Mouse (Mus musculus) ES-E14 (cell line): ENCODE data around the gene Sdsl. TPM values are rescaled to one million over a fixed set of nuclear protein-coding genes. Genes with fewer than 3 reads are reported as not detected.

Experiments
- DNase-seq: peaks from one replicate; pipeline ENCODE4 v3.0.0-alpha.2; 2013; ENCODE audit warnings: low read depth, low spot score
- H3K27ac ChIP-seq: 2 replicates; pipeline ENCODE4 v1.5.1; 2012; ENCODE audit warnings: low read depth, mild to moderate bottlenecking, low read length, moderate library complexity, mixed read lengths; ENCODE audit not compliant: poor library complexity, insufficient read depth, severe bottlenecking
- H3K36me3 ChIP-seq: 2 replicates; pipeline ENCODE4 v1.6.1; 2012; ENCODE audit warnings: mild to moderate bottlenecking, low read length, moderate library complexity, mixed read lengths; ENCODE audit not compliant: control insufficient read depth, poor library complexity, insufficient read depth, severe bottlenecking
- H3K4me1 ChIP-seq, 2 experiments: fragments of 150-350 bp in 1 of 2; sonication (generic) in 1 of 2; 2 replicates each; pipeline ENCODE4 v1.6.1; 2012; ENCODE audit warnings: low read length in 2 of 2, mild to moderate bottlenecking in 1 of 2, mixed read lengths in 1 of 2; ENCODE audit not compliant: control insufficient read depth in 2 of 2, insufficient read depth in 2 of 2, poor library complexity in 1 of 2
- H3K4me3 ChIP-seq, 2 experiments: fragments of 150-350 bp in 1 of 2; sonication (generic) in 1 of 2; 2 replicates each; pipeline ENCODE4 v1.5.1; 2012; ENCODE audit warnings: low read length in 2 of 2, low read depth in 1 of 2, mild to moderate bottlenecking in 1 of 2, mixed read lengths in 1 of 2; ENCODE audit not compliant: insufficient read depth in 1 of 2, poor library complexity in 1 of 2, severe bottlenecking in 1 of 2
- H3K9ac ChIP-seq: 2 replicates; pipeline ENCODE4 v1.6.1; 2012; ENCODE audit warnings: low read depth, mild to moderate bottlenecking, low read length, mixed read lengths; ENCODE audit not compliant: poor library complexity, insufficient read depth, severe bottlenecking
- H3K9me3 ChIP-seq: fragments of 150-350 bp; sonication (generic); 2 replicates; pipeline ENCODE4 v1.6.1; 2012; ENCODE audit warnings: low read depth, mild to moderate bottlenecking, low read length; ENCODE audit not compliant: control insufficient read depth, insufficient read depth
- CHD2 ChIP-seq: IDR thresholded peaks from 2 replicates; pipeline ENCODE4 v1.6.1; 2014; ENCODE audit warnings: mild to moderate bottlenecking, low read depth, low read length, inconsistent platforms
- HCFC1 ChIP-seq: IDR thresholded peaks from 2 replicates; pipeline ENCODE4 v1.6.1; 2012; ENCODE audit warnings: low read length, inconsistent platforms, borderline replicate concordance; ENCODE audit not compliant: insufficient read depth
- MAFK ChIP-seq: IDR thresholded peaks from 2 replicates; pipeline ENCODE4 v1.6.1; 2014; ENCODE audit warnings: mild to moderate bottlenecking, low read depth, low read length, inconsistent platforms; ENCODE audit not compliant: insufficient read depth
- ZC3H11A ChIP-seq: IDR thresholded peaks from 2 replicates; pipeline ENCODE4 v1.6.1; 2012; ENCODE audit warnings: low read depth, mild to moderate bottlenecking, inconsistent platforms, low read length, borderline replicate concordance
- ZNF384 ChIP-seq: IDR thresholded peaks from 2 replicates; pipeline ENCODE4 v1.6.1; 2012; ENCODE audit warnings: low read depth, low read length, inconsistent platforms
- in situ Hi-C, 2 experiments: fragments of 600-800 bp; cut with MboI; formaldehyde crosslinking; loops; one replicate each; pipeline ENCODE4 v1.15.1; 2025; ENCODE audit warnings: low sequenced_read_pairs in 2 of 2, inconsistent platforms in 1 of 2; ENCODE audit not compliant: unreplicated experiment in 2 of 2
- total RNA-seq: library from RNA; depleted of rRNA; stranded (reverse); fragments of 300-350 nt; gene quantifications from 2 replicates; pipeline ENCODE4 v1.2.3, GENCODE M21; 2012

The Sdsl gene
- total RNA-seq, 1 experiment = 0.67 TPM

DNA sequence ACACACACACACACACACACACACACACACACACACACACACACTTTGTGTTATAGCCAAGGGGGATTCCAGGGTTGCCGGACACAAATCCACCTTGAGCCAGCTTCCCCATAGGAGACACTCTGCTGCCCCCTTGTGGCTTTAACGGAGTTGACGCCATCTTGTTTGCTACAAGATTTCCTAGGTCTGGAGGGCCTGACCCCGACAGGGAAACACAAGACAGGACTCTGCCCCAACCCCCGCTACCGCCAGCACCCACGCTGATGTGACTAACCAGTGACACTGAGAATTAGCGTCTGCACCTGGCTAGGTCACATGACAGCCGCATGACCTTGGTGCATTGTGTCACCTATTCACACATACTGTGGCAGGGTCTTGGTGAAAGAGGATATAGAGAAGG is 15.0 kb downstream of the Sdsl start:
- no peak overlapping the region for H3K9ac ChIP-seq
- H3K36me3 ChIP-seq = no peaks in the 10 kb centered on the region
- H3K9me3 ChIP-seq = no peaks in the 10 kb centered on the region
- TF ChIP-seq MAFK (no peak), HCFC1 (0 out of 2 replicates have a peak, but pooled peaks have one; percentile 20), ZC3H11A (0 out of 2 replicates have a peak, but pooled peaks have one; percentile 1), CHD2 (no peak)
- H3K4me3 ChIP-seq = no peak overlapping the region
- in situ Hi-C loops = no loop called here
- H3K4me1 ChIP-seq = peaks cover 3 to 13% of the 10 kb centered on the region in 2 experiments; a peak in 3 of 4 replicates
- no peak overlapping the region for H3K27ac ChIP-seq
- peak; percentile 95 for DNase-seq

DNA sequence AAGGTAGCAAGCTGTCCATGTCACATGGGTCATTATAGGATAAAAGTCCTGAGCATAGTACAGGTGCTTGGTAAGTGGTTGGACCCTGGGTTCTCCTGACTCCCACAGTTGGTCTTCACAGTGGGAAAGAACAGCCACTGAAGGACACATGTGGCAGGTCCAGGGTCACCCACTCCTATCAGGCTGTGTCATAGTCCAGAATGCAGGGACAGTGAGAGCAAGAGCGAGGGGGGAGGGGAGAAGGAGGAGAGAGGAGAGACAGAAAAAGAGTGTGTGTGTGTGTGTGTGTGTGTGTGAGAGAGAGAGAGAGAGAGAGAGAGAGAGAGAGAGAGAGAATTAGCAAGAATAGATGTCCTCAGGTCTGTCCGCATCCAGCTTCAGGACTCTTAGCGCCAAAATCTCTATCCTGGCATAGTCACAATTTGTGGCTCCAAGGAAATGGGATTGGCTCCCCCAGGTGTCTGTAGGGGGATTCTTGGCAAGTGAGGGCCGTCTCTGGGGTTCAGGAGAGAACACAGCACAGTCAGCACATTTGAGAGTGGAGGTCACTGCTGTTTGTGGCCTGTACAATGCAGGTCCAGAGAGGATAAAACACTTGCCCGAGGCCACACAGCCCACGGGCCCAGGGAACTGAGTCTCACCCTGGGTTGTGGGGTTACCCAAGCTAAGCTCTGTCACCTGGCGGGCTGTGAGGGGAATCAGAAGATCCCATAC is 15.6 kb downstream of the Sdsl start:
- H3K27ac ChIP-seq = no peak overlapping the region
- no peaks in the 10 kb centered on the region for H3K9me3 ChIP-seq
- no peak for DNase-seq
- no peak for TF ChIP-seq ZC3H11A
- TF ChIP-seq MAFK = peak; percentile 57; the same call in 1 of the 2 replicates
- TF ChIP-seq ZNF384 = no peak
- no peak for TF ChIP-seq CHD2
- H3K9ac ChIP-seq = no peak overlapping the region
- H3K36me3 ChIP-seq = no peaks in the 10 kb centered on the region
- H3K4me1 ChIP-seq = peaks cover 3 to 13% of the 10 kb centered on the region in 2 experiments; a peak in 3 of 4 replicates
- no peak overlapping the region for H3K4me3 ChIP-seq
- in situ Hi-C loops = no loop called here

DNA sequence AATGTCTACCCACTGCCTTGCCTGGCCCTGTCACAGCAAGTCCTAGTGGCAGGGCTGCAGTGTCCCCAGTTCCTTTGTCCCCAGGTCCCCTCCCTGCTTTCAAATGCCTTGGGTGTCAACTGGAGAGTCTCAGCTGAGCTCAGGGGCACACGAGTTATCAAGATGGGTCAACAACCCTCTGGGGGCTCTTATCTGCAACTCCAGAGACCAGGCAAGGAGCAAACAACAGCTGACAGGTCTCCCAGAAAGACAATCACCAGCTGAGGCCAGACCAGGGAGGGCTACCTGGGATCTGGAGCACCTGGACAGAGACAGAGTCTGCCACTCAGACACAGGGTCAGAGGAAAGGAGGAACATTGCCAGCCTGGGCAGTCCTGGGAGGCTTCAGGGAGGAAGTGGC is 16.4 kb downstream of the Sdsl start:
- Histone ChIP-seq H3K4me1 (peaks cover 3 to 13% of the 10 kb centered on the region in 2 experiments; a peak in 3 of 4 replicates), H3K36me3 (no peaks in the 10 kb centered on the region), H3K4me3 (no peak overlapping the region), H3K27ac (no peak overlapping the region), H3K9ac (no peak overlapping the region), H3K9me3 (no peaks in the 10 kb centered on the region)
- no peak for TF ChIP-seq HCFC1
- TF ChIP-seq ZNF384 = no peak
- no peak for TF ChIP-seq MAFK
- no peak for TF ChIP-seq CHD2
- TF ChIP-seq ZC3H11A = no peak
- in situ Hi-C loops = no loop called here
- no peak for DNase-seq

GRCm38 (mm10) chr5:120454756-120455337 is 17.8 kb downstream of the Sdsl start:
- no peaks in the 10 kb centered on the region for H3K9me3 ChIP-seq
- TF ChIP-seq ZC3H11A (no peak), CHD2 (peak; percentile 97)
- H3K9ac ChIP-seq = no peak overlapping the region
- no peak overlapping the region for H3K27ac ChIP-seq
- DNase-seq = no peak
- H3K4me1 ChIP-seq = peaks cover 3 to 13% of the 10 kb centered on the region in 2 experiments; a peak in 3 of 4 replicates
- no peaks in the 10 kb centered on the region for H3K36me3 ChIP-seq
- in situ Hi-C loops = no loop called here
- H3K4me3 ChIP-seq = peak overlapping the region; percentile 6 to 37

DNA sequence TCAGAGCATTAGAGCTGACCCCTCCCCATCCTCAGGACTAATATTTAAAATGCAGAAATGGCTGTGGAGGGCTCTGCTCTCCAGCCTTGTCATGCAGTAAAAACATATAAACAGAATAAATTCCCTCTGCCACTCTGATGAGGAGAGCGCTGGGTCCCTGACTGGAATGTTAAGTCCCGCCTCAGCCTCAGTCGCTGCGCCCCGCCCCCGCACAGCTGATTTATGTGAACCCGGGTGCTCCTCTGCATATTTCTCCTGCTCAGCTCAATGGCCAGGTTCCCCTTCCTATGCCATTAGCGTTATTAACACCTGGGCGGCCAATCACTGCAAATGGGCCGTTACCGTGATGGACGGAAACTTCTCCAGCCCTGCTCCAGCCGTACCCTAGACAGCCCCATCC is 25.3 kb downstream of the Sdsl start:
- DNase-seq = no peak
- Histone ChIP-seq H3K36me3 (no peaks in the 10 kb centered on the region), H3K9me3 (no peaks in the 10 kb centered on the region), H3K27ac (no peak overlapping the region), H3K4me1 (peaks cover 0 to 2% of the 10 kb centered on the region in 2 experiments; a peak in 2 of 4 replicates), H3K9ac (no peak overlapping the region; the same call in 1 of the 2 replicates), H3K4me3 (no peak overlapping the region)
- in situ Hi-C loops = no loop called here
- no peak for TF ChIP-seq CHD2
- no peak for TF ChIP-seq HCFC1
- TF ChIP-seq MAFK = no peak
- TF ChIP-seq ZC3H11A = no peak
